Mouse (Mus musculus) T-cell, adult 2 months (primary cell): ENCODE data around the gene C1galt1c1.

Experiments used
- DNase-seq: peaks from one replicate; pipeline ENCODE4 v3.0.0; 2022; ENCODE audit warnings: low spot score

The C1galt1c1 gene

GRCm38 (mm10) chrX:38634801-38635637 is at the start of gene C1galt1c1:
Gene C1galt1c1, minus strand, starts transcription at chrX:38635087.
- DNase-seq: peak; percentile 90

- DNase-seq: no peak
Measured at GRCm38 (mm10) chrX:38681972-38682371, 47.1 kb upstream of the C1galt1c1 start.

- DNase-seq: no peak
Measured at GRCm38 (mm10) chrX:38669111-38669903, 34.4 kb upstream of the C1galt1c1 start.

GRCm38 (mm10) chrX:38656206-38656883 is 21.5 kb upstream of the C1galt1c1 start:
- no peak for DNase-seq

GRCm38 (mm10) chrX:38654681-38655080 is 19.8 kb upstream of the C1galt1c1 start:
- DNase-seq: peak; percentile 1

- no peak for DNase-seq
Measured at GRCm38 (mm10) chrX:38653181-38653580, 18.3 kb upstream of the C1galt1c1 start.

- no peak for DNase-seq
Measured at GRCm38 (mm10) chrX:38651167-38651566, 16.3 kb upstream of the C1galt1c1 start.

- no peak for DNase-seq
Measured at GRCm38 (mm10) chrX:38650404-38651039, 15.6 kb upstream of the C1galt1c1 start.

GRCm38 (mm10) chrX:38642183-38642582 is 7.3 kb upstream of the C1galt1c1 start:
- no peak for DNase-seq

GRCm38 (mm10) chrX:38641435-38641834 is 6.5 kb upstream of the C1galt1c1 start:
- no peak for DNase-seq

- no peak for DNase-seq
Measured at GRCm38 (mm10) chrX:38635638-38635931, 698 bp upstream of the C1galt1c1 start.

- DNase-seq: peak; percentile 46
Measured at GRCm38 (mm10) chrX:38600995-38601369, 33.9 kb downstream of the C1galt1c1 start.

- DNase-seq: peak; percentile 82
Measured at GRCm38 (mm10) chrX:38600177-38600994, 34.5 kb downstream of the C1galt1c1 start, which contains the start of gene Mcts1. Gene Mcts1, plus strand, starts transcription at chrX:38600578.

GRCm38 (mm10) chrX:38593180-38593889 is 41.6 kb downstream of the C1galt1c1 start:
- DNase-seq: no peak

GRCm38 (mm10) chrX:38591749-38592148 is 43.1 kb downstream of the C1galt1c1 start:
- DNase-seq: no peak

- DNase-seq: no peak
Measured at GRCm38 (mm10) chrX:38589827-38590226, 45.1 kb downstream of the C1galt1c1 start.

GRCm38 (mm10) chrX:38583261-38583660 is 51.6 kb downstream of the C1galt1c1 start:
- DNase-seq: no peak

- DNase-seq: no peak
Measured at GRCm38 (mm10) chrX:38581140-38581539, 53.7 kb downstream of the C1galt1c1 start.
